Mouse (Mus musculus): ENCODE measurements around the gene Gltp. TPM values are rescaled to one million over a fixed set of nuclear protein-coding genes. Genes with fewer than 3 reads are reported as not detected.
A peak's percentile ranks its signal among the peaks of the same experiment; 100 is the strongest.

Gene Gltp
- total RNA-seq, 2 experiments from 2014 or later: 29.8 to 30.7 TPM

DNA sequence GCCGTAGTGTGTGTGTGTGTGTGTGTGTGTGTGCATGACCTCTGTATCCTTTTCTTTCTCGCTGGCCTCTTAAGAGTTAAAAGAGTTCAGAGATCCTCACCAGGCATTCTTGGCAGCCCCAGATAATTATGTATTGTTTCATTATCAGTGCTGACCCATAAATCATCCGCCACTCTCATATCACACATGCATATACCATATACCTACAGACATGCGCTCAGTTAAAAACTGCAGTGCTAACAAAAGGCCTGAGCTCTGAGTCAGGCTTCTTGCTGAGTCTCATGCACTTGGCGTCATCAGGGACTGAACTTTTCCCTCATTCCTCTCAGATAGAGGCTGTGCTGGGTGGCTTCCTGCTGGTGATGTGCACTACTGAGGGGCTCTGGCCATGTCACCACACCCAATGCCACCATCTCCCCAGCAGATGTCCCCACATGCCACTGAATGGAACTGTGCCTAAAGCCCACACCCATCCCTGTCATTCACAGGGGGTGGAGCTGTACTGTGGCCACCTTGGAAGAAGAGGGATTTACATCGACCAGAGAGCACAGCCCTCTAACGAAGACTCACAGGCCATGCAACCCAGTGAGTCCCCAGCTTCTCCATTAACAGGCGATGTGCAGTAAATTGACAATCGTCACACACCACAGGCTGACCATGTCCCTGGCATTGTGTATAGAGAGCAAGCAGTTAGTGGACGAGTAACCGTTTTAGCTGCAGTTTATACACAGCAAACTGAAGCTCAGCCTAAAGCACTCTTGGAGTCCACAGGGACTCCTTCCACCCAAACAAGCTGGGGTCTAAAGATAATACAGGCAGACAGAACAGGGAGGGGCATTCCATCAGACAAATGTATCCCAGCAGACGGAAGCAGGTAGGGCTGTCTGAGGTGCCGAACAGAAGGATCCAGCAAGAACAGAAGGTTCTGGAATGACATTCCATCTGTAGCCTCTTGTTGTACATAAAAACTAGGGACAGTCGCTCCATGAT, 11.9 kb upstream of the Gltp start:
- DNase-seq (ENCODE audit: low spot score in 2 of 2): no peak

DNA sequence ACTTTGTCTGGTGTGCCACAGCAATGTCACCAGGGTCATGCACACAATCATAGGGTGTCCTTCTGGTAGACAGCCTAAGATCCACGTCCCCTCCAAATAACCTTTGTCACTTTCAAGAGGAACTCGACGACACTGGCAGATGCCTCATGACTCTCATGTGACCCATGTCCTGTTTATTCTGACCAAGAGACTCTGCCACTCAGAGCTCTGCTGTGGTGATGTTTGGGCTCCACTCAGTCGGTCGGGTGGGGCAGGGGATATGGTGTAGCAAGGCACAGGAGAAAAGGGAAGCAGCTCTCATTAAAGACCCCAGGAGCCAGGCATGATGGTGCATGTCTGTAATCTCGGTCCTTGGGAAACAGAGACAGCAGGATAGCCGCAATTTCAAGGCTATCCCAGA, 8.2 kb upstream of the Gltp start:
- DNase-seq (ENCODE audit: low spot score in 2 of 2): no peak

DNA sequence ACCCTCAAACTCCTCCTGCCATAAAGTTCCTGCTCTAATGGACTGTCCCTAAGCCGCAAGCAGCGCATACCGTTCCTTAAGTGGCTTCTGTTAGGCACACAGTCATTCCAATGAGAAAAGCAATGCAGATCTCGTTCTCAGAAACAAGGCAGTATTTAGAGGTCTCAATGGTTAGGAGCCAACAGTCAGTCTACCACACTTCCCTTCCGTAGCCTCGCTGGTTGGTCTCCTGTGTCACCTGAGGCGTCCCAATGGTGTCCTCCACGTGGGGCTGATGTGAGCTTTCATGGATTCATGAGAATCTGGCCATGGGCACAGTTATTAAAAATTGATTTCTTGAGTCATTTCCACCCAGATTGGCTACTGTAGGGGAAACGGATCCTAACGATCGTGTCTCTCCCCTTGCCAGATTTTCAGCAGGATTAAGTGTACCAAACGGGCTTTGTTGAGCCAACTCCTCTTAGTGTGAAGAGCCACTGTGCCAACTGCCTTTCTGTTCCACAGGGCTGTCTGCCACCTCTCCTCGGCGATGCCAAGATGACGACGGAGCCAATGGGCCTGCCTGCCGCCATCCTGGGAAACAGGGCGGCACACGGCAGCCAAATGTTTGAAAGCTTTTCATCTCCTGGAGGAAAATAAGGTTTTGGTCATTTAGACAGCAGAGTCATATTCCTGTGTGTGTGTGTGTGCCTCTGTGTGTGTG, 7.4 kb upstream of the Gltp start:
- peak; percentile 80 to 81 for DNase-seq (ENCODE audit: low spot score in 2 of 2)

DNA sequence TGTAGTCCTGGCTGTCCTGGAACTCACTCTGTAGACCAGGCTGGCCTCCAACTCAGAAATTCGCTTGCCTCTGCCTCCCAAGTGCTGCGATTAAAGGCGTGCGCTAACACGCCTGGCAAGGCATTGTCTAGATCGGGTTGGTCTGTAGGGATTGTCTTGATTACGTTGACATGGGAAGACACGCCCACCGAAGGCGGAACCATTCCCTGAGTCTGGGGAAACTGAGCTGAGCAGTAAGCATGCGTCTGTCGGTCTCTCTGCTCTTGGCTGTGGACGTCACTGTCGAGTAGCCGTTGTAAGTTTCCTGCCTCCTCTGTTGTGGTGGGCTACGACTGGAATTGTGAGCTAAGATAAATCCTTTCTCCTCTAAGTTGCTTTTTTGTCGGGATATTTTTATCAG, 6.2 kb upstream of the Gltp start:
- no peak for DNase-seq (ENCODE audit: low spot score in 2 of 2)

DNA sequence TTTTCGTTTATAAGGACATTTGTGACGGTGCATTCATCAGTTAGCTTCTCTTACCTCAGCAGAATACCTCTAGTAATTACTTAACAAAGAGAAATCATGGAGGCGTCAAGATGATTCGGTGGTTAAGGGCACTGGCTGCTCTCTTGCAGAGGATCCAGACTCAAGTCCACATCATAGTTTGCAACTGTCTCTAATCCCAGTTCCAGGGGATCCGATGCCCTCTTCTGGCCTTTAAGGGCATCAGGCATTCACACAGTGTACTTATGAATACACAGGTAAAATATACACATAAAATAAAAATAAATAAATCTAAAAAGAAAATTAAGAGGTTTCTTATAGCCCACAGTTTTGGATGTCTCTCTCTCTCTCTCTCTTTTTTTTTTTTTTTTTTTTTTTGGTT, 5.0 kb upstream of the Gltp start:
- no peak for DNase-seq (ENCODE audit: low spot score in 2 of 2)

DNA sequence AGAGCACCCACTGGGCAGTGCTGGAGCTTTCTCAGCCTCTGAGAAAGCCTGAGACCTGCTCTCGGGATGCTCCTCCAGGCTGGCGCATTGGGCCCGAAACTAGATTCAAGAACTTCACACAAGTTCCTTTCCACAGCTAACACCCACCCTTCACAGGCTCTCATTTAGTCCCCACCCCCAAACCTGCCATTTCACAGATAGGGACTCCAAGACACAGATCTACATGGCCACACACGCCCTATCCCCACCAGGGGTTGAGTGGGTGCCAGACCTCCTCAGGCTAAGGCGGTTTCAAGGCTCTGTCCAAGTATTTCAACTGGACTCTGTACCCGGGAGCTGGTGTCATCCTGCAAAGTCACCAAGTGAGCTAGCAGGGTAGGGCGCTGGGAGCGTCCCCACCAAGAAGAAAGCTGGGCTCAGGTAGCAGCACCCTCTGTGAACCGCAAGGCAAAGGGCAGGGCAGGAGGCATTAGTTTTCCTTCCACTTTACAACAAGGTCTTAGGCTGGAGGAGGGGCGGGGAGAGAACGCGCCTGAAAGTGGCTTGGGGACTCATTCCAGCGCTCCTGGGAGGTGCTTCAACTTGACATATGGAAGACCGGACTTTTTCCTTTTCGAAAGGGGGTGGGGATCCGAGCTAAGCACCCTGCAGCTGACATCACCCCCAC, 951 bp downstream of the Gltp start:
- DNase-seq (ENCODE audit: low spot score in 2 of 2): no peak

DNA sequence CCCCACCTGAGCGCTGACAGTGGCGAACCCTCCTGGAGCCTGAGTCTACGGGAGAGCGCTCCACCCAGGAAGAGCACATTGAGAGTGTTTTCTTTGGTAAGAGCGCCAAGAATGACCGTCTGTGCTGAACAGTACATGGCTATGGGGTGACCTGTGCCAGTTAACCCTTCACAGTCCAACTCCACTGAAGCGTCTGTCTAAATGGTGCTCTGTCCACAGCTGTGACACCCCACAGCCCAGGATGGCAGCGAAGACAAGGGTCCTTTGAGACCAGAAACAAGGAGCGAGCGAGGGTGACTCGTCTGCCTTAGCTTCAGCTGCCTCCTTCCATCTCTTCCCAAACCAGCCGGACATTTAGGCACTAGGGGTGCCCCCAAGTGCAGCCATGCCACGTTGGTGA, 2.1 kb downstream of the Gltp start:
- no peak for DNase-seq (ENCODE audit: low spot score in 2 of 2)

DNA sequence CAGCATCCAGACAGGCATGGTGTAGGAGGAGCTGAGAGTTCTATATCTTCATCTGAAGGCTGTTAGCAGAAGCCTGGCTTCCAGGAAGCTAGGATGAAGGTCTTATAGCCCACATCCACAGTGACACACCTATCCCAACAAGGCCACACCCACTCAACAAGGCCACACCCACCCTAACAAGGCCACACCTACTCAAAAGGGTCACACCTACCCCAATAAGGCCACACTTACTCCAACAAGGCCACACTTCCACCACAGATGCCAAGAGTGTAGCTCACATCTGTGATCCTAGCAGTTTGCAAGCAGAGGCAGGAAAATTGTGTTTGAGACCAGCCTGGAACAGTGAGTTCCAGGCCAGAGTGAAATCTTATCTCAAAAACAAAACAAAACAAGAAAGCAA, 2.9 kb downstream of the Gltp start:
- DNase-seq (ENCODE audit: low spot score in 2 of 2): no peak

DNA sequence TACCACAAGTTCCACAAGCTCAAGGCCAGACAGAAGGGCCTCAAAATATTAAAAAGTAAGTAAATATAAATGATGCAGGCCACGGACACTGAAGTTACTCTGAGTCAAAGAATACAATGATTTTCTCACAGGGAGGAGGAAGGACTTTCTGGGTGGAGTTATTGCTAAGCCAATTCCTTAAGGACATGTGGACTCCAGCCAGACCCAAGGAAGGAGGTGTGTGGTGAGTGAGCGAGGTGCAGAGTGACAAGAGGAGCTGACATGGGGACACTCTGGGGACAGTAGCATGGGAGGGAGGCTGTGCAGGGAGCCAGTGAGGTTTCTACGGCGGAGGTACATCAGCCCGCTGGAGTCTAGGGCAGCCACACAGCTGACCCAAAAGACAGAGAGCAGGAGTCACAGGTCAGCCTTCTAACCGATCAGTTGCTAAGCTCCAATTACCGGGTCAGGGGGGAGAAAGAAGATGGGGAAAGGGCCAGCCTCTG, 4.0 kb downstream of the Gltp start:
- DNase-seq (ENCODE audit: low spot score in 2 of 2): no peak

DNA sequence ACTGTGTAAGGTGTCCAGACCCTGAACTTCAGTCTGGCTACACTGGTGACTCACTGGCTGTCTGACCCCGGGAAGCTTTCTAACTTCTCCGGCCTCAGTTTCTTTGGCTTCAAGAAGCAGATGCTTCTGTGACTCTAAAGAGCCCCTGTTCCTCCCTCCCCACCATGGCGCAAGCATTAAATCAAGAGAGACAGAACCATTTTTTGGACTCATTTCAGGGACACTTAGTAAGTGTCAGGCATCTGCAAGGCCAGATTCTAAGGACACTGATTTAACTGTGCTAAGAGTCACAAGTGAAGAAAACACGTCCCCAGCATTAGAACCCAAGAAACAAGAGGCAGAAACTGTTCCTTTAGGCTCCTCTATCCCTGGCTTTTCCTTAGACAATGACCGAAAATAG, 4.8 kb downstream of the Gltp start:
- no peak for DNase-seq (ENCODE audit: low spot score in 2 of 2)

DNA sequence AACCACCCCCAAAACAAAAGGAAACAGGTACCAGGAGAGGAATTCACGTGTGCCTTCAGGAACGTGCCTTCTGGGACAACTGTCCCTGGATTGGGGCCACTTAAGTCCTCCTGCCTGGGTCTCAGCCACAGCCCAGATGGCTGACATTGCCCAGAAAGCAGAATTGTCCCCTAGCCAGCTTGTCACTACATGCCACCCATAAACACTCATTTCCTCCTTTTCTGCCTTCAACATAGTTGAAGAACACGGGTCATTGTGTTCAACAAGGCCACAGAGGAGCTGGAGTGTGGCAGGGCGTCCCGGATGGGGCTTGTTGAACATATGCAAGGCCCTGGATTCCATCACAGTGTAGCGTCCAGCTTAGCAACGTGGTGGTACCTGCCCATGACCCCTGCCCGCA, 9.1 kb downstream of the Gltp start:
- DNase-seq (ENCODE audit: low spot score in 2 of 2): no peak

DNA sequence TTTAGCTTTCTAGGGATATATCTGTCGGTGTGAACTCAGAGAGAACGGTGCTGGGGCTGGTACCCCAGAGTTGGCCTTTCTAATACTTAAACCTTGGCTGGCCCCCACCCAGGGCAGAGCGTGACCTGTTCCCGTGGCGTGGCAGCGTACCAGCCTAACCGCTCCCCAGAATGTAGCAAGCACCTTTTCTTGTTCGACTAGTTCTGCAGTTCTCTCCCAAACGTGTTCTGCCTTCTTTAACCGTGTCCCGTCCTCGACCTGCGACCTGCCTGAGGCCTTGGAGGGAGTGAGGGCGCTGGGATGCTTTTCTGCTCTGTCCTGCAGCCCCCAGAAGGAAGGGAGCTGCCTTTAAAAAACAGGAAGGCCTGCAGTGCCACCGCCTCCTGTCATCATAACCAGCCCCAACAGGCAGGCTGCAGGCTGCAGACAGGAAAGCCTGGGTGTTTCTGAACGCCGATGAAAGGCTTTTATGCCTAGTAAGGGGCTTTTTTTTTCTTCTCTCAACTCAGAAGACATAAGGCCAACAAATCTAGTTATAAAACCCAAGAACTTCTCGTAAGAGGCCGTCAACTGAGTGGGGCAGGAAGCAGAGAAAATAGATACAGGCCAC, 10.0 kb downstream of the Gltp start:
- DNase-seq (ENCODE audit: low spot score in 2 of 2): no peak

DNA sequence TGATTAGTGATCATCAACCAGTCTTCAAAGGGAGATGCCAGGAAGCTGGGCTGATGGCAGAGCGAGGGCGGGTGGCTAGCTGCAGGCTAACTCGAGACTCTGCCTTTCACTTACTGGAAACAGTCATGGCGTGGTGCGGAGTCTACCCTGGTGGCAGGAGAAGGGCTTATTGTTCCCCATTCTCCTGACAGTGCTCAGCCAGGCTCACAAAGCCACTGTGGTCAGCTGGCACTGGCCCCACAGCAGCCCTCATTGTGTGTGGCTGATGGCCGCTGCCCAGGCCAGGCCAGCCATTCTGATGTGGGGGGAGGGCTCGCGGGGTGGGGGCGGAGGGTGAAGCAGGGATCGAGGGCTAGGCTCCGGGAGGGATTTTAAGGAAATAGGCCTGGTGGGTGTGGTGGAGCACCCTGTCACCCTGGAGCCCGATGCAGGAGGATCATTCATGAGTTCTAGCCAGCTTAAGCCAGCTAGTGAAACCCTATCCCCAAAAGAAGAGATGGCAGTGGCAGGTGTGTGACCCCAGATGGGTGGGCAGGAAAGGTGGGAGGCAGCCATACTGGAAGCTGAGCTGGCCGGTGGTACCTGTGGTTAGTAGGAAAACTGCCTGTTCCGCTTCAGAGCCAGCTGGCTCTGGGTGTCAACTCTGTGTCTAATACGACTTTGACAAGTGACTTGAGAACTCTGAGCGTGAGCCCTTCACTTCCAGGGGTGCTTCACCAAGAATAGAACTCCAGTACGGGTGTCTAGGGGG, 10.8 kb downstream of the Gltp start:
- peak in 1 of 2 experiments; percentile 44 for DNase-seq (ENCODE audit: low spot score in 2 of 2)

DNA sequence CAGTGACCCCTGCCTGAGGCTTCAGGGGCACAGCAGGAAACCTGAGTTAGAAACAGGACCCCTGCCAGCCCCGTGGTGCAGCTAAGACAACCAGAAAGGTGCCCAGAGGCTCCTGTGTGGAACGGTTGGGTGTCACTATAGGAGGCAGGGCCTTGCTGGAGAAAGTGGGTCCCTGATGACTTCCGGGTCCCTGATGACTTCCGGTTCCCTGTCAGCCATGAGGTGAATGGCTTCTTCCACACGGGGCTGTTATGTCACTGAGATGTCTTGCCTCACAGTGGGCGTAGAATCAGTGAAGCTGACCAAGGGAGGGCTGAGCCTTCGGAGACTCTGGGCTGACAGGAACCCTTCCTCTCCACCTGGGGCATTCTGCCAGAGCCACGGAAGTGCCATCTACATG, 16.2 kb downstream of the Gltp start:
- no peak for DNase-seq (ENCODE audit: low spot score in 2 of 2)

DNA sequence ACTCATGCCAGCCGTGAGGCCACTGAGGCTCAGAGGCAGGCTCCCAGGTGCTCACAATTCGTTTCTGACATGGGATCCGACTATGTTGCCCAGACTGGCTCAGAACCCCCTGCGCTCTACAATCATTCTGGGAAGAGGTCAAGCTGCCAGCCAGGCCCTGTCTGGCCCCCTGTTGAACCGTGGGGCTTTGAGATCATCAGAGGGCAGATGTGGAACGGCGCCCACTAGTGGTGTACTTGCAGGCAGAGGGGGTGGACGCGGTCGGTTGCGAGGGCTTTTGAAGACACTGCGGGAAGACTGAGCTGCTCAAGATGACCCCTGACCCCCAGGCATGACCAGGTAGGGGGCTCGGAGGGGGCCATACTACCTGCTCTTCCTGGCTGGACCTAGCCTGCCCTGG, 17.7 kb downstream of the Gltp start:
- no peak for DNase-seq (ENCODE audit: low spot score in 2 of 2)

DNA sequence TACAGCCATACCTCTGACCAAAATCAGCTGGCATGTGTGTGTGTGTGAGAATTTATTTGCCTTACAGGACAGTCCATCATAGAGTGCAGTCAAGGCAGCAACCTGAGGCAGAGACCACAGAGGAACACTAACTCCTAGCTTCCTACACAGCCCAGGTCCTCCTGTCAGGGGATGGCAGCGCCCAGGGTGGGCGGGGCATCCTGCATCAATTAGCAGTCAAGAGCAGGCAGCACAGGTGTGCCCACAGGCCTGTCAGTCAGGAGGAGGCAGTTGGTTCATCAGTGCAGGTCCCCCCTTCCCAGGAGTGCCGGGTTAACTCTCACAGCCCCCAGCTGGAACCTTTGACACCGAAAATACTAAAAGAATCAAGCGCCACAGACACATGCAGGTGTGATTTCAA, 21.8 kb downstream of the Gltp start:
- no peak for DNase-seq (ENCODE audit: low spot score in 2 of 2)

DNA sequence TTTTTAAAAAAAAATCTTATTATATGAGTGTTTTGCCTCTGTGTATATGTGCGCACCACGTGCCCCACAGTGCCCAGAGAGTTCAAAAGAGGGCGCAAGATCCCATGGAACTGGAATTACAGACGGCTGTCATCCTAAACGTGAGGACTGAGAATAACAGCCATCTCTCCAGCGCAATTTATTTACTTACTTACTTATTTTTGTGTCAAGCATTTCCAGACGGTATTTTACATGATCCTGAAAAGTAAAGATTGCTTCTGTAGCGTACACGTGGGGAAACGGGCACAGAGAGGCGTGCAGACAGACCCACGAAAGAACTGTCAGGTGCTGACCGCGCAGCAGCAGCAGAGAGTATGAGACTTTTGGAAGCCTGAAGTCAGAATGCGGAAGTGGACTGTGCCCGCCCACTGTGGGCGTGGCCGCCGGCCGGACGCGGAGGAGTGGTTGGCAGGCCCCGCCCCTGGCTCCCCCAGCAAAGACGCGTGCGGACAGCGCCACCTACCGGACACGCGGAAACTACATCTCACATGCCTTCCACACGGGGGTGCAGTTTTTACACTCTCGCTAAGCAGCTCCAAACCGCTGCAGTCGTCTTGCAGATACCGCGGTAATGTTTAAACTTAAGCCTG, 23.4 kb downstream of the Gltp start:
- DNase-seq (ENCODE audit: low spot score in 2 of 2): peak; percentile 97 to 98

DNA sequence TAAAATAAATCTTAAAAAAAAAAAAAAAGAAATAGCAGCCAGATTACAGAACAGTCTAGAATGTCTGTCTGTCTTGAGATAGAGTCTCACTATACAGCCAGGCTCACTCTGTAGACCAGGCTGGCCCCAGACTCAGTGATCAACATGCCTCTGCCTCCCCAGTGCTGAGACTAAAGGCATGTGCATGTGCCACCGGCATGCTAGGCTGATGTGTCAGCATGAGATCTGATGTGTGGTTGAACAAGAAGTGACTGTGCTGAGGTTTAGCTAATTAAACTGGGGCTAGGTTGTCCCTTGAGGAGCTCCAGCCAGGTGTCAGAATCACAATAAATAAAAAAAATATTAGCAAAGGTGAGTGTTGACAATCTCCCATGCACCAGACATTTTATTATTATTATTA, 24.1 kb downstream of the Gltp start:
- no peak for DNase-seq (ENCODE audit: low spot score in 2 of 2)

DNA sequence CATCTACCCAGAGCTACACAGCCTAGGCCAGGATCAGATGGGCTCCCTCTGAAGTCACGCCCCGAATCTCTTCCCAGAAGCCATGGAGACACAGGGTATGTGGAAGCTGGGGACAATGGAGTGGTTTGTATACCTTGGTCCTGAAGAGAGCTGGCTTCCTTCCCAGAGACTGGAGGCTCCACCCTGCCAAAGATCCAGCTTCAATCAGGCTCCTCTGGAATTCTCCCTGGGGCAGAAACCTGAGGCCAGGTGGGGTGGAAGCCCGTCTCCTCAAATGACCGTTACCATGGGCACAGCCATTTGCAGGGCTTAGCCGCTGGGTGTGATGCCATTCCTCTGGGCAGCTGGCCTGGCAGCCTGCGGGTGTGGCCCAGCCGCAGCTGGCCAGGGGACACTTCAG, 26.0 kb downstream of the Gltp start:
- DNase-seq (ENCODE audit: low spot score in 2 of 2): no peak

DNA sequence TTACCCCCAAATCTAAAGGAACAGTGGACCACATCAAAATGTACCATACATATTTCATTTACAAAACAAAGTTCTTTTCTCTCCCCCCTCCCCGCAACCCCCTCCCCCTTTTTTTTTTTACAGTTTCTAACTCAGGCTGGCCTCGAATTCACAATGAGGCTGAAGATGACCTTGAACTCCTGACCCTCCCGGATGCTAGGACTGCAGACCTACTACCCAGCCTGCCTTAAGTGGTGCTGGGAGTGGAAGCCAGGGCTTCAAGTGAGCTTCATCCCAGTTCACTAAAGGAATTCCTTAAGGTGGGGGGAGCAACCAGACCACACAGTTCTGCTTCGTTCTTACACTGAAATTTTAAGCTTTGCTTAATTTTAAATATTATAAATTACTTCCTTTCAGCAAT, 26.6 kb downstream of the Gltp start:
- no peak for DNase-seq (ENCODE audit: low spot score in 2 of 2)

Data from layer of hippocampus, adult 18-20 months (tissue).